Mouse (Mus musculus) spleen, adult 10 weeks (tissue): ENCODE results near the gene Tm7sf3. TPM values are rescaled to one million over a fixed set of nuclear protein-coding genes. Genes with fewer than 3 reads are reported as not detected.

Experiments used
- polyA plus RNA-seq: library from polyadenylated mRNA; stranded (reverse); fragments of 350-450 nt; fragmentation: Illumina TruSeq; extraction: RNeasy Lipid Tissue Mini Kit (QIAGEN cat#74804); gene quantifications from one replicate; pipeline ENCODE4 v1.2.3, GENCODE M21; 2015; ENCODE audit warnings: low replicate concordance; ENCODE audit not compliant: insufficient read depth

Gene Tm7sf3
- polyA plus RNA-seq = 19.0 TPM

DNA sequence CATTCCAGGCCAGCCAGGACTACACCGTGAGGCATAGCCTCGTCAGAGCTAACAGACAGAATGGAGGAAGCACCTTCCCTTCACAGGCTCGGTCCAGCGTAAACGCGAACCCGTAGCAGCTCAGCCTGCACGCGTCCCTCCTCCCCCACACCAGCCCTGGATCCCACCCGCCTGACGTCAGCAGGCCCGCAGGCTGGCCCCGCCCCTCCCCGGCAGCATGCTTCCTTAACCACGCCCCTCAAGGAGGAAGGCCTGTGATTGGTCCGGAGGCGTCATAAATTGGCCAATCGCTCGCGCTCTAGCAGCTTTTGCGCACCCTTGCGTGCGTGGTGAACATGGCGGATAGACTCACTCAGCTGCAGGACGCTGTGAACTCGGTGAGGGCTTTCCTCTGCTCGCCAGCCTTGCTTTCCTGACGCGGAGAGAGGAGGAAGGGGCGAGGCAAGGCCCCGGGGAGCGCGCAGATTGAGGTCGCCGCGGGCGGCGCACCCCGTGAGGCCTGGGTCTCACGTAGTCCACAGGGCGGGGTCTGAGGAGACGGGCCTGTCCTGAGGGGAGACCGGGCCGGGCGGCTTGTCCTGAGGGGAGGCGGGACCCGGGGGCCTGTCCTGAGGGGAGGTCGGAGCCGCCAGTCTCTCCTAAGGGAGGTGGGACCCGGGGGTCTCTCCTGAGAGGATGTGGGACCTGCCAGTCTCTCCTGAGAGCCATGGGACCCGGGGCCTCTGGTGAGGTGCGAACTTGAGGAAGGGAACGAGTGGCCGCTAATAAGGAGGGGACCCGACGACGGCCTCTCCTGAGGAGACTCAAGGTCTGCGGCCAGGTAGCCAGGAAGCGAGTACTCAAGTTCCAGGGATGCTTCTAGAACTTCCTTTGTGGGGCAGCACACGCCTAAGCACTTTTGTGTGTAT is at the start of gene Tm7sf3, which contains the start of gene Med21:
Tm7sf3 (minus strand) TSS at position 549 of the 908 bp plus-strand sequence.
Med21 (plus strand) TSS at position 272 of the 908 bp plus-strand sequence.

DNA sequence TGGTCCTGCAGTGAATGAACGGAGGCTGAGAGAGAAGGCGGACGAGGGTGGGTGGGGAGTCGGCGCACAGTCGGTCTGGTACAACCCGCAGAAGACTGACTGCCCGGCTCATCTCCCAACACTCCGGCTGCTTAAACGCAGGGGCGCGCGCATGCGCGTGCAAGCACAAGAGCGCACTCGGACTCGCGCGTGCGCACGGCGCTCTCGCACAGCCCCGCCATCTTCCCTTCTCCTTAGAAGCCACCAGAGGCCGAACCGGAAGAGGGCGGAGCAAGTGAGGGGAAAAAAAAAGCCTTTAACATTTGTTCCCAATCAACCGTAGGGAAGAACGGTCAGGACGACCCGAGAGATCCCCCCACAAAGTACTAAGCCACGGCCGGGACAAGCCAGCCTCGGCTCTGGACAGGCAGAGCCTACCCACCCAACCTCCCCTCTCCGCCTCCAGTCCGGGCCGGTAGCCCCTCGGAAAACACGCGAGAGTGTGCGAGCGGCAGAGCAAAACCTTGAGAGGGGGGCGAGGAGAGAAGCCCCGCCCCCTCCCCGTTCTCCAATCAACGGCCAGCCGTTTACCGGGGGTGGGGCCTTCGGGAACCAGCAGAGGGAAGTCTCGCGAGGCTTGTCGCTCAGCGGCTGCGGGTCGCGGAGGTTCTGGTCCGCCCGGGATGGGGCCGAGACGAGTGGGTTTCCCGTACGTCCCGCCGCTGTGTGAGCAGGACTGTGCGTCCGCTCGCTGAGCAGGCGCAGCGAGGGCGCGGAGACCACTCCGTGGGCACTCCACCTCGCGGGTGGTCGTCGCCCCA is 65.1 kb downstream of the Tm7sf3 start, which contains the start of gene Ints13:
Ints13 (minus strand) TSS at position 526 of the 800 bp plus-strand sequence.

DNA sequence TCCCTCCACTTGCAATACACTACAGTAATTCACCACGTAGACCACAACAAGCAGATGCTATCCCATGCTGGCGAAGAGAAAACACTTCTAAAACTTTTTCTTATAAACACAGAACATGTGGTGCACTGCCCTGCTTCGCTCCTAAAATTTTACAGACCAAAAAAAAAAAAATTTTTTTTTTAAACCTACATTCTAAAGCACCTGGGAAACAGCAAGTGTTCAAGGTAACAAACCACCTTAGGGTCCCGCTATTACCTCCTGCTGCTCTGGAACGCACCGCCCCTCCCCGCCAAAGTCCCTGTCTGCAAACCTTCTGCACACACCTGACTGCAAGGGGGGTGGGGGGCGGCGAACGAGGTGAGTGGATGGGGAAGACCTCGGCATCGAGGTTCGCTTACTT is 65.7 kb downstream of the Tm7sf3 start, which contains the start of gene Fgfr1op2:
Fgfr1op2 (plus strand) TSS at position 301 of the 400 bp plus-strand sequence.

Other genes with a start within 250 kb of the Tm7sf3 start
- 32.2 TPM for gene Itpr2, start 140.6 kb downstream of the Tm7sf3 start, polyA plus RNA-seq
- gene Fgfr1op2, start 65.6 kb downstream of the Tm7sf3 start, polyA plus RNA-seq = 199 TPM
- gene Ints13, start 65.0 kb downstream of the Tm7sf3 start, polyA plus RNA-seq = 120 TPM
- 76.5 TPM for gene Med21, start 277 bp downstream of the Tm7sf3 start, polyA plus RNA-seq
- 12.0 TPM for gene Stk38l, start 82.2 kb upstream of the Tm7sf3 start, polyA plus RNA-seq
- 2.6 TPM for gene Arntl2, start 153.2 kb upstream of the Tm7sf3 start, polyA plus RNA-seq
- gene Smco2, start 207.3 kb upstream of the Tm7sf3 start, polyA plus RNA-seq = not detected
- gene Ppfibp1, start 245.7 kb upstream of the Tm7sf3 start, polyA plus RNA-seq = 36.4 TPM